Mouse (Mus musculus) thymus, adult 2 months (tissue): Measurements from ENCODE around the gene Ptprc.

Source experiments
- CTCF ChIP-seq: fragments of 200-500 bp; IDR thresholded peaks from 2 replicates; pipeline ENCODE4 v1.5.1; 2012; ENCODE audit warnings: mild to moderate bottlenecking, control low read depth, low read length, moderate library complexity, borderline replicate concordance; ENCODE audit not compliant: control insufficient read depth, poor library complexity, insufficient read depth; ENCODE audit errors: extremely low read depth
- POLR2A ChIP-seq: fragments of 200-500 bp; IDR thresholded peaks from 2 replicates; pipeline ENCODE4 v1.6.1; 2012; ENCODE audit warnings: mild to moderate bottlenecking, low read length, control low read depth, moderate library complexity; ENCODE audit not compliant: control insufficient read depth, poor library complexity, insufficient read depth; ENCODE audit errors: extremely low read depth

DNA sequence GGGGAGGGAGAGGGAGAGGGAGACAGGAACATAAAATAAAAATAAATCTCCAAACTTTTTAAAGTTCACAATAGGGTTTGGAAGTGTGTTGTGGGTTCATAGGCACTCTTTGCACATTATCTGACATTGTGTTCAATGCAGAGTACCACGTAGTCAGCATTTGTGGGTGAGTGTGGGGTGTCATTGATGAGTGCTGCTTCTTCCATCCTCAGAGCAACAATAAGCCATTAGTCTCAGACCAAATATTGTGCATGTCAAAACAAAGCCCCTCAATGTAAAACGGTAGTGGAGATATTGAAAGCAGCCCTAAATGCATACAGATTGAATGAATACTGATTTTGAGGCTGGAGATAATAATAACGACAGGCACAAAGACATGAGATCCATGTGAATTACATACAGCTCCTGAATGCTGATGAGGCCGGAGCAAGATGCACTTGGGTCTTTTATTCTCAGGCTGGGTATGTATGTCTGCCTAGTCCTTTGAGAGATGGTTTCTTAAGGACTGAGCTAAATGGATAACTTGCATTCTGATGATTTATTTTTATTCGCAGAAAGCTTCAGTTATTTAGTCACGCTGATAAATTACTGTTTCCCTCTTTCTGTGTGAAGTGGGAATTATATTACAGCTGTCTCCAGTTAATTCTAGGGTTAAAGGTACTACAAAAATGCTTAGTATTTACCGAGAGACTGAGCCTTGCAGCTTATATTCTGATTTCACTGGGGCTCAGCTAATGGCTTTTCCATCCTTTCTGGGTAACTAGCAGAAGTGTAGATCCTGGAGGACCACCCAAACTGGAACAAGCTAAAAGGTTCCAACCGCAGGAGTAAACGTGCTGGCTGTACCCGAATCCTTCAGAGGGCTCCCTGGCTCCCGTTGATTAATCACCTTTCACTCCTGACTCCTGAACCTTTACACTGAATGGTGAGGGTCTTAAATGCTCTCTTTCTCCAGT, 153.3 kb downstream of the Ptprc start:
- TF ChIP-seq POLR2A, result no peak
- TF ChIP-seq CTCF, result no peak
